Mouse (Mus musculus) embryonic facial prominence, embryonic 13.5 days (tissue): Measurements from ENCODE around the gene Lgr5. TPM values are rescaled to one million over a fixed set of nuclear protein-coding genes. Genes with fewer than 3 reads are reported as not detected.

Experiments
- ATAC-seq: fragments of 200-750 bp; cut with Nextera tagmentation; 2 replicates; pipeline ENCODE4 v1.8.0; 2017; ENCODE audit warnings: low read depth; ENCODE audit not compliant: insufficient number of reproducible peaks, insufficient read depth, low FRiP score, low TSS enrichment
- H3K27ac ChIP-seq: fragments of 300-500 bp; sonication (generic); 2 replicates; pipeline ENCODE4 v1.5.1; 2015; ENCODE audit warnings: moderate library complexity, mild to moderate bottlenecking, inconsistent platforms
- H3K27me3 ChIP-seq: fragments of 300-500 bp; sonication (generic); 2 replicates; pipeline ENCODE4 v1.6.1; 2015; ENCODE audit warnings: mild to moderate bottlenecking, inconsistent platforms
- H3K36me3 ChIP-seq: fragments of 300-500 bp; sonication (generic); 2 replicates; pipeline ENCODE4 v1.6.1; 2015; ENCODE audit warnings: mild to moderate bottlenecking, inconsistent platforms
- H3K4me1 ChIP-seq: fragments of 300-500 bp; sonication (generic); 2 replicates; pipeline ENCODE4 v1.6.1; 2015; ENCODE audit warnings: inconsistent platforms
- H3K4me2 ChIP-seq: fragments of 300-500 bp; sonication (generic); 2 replicates; pipeline ENCODE4 v1.6.1; 2015; ENCODE audit warnings: moderate library complexity, mild to moderate bottlenecking, inconsistent platforms
- H3K4me3 ChIP-seq: fragments of 300-500 bp; sonication (generic); 2 replicates; pipeline ENCODE4 v1.5.1; 2015; ENCODE audit warnings: mild to moderate bottlenecking, inconsistent platforms
- H3K9ac ChIP-seq: fragments of 300-500 bp; sonication (generic); 2 replicates; pipeline ENCODE4 v1.6.1; 2015; ENCODE audit warnings: mild to moderate bottlenecking, inconsistent platforms
- H3K9me3 ChIP-seq: fragments of 300-500 bp; sonication (generic); 2 replicates; pipeline ENCODE4 v1.6.1; 2016; ENCODE audit warnings: inconsistent platforms
- WGBS: fragments of 180-500 bp; shearing (Covaris S2); methylation state at CpG from one replicate; pipeline ENCODE4 v1.1.7; 2015; ENCODE audit warnings: mixed read lengths; 5-methylcytosine and 5-hydroxymethylcytosine counted together
- polyA plus RNA-seq: library from polyadenylated mRNA; unstranded; fragments of >200 nt; fragmentation: Nextera tagmentation; extraction: Ambion mirVana; gene quantifications from 2 replicates; pipeline ENCODE4 v1.2.1, GENCODE M21; 2015

Lgr5 gene
- polyA plus RNA-seq, 1 experiment from 2014 or later = 16.0 TPM

- WGBS = 59% methylated on average over 6 of the region's 6 CpGs
- no peak overlapping the region for H3K4me3 ChIP-seq
- no peak for ATAC-seq
Measured at GRCm38 (mm10) chr10:115406393-115406792, 181.2 kb downstream of the Lgr5 start.

More at GRCm38 (mm10) chr10:115406393-115406792, 181.2 kb downstream of the Lgr5 start:
- no peaks in the 10 kb centered on the region for H3K4me1 ChIP-seq
- no peak overlapping the region for H3K27ac ChIP-seq
- H3K36me3 ChIP-seq = peaks cover 64% of the 10 kb centered on the region
- no peak overlapping the region for H3K9ac ChIP-seq
- no peaks in the 10 kb centered on the region for H3K9me3 ChIP-seq
- H3K4me2 ChIP-seq = no peak overlapping the region
- H3K27me3 ChIP-seq = no peaks in the 10 kb centered on the region

Other genes starting within 250 kb of the Lgr5 start
- gene Tmem19, start 225.3 kb downstream of the Lgr5 start, polyA plus RNA-seq = 25.6 and 27.3 TPM in 2 replicates
- gene Thap2, start 203.3 kb downstream of the Lgr5 start, polyA plus RNA-seq = 31.3 and 35.1 TPM in 2 replicates
- gene Zfc3h1, start 202.8 kb downstream of the Lgr5 start, polyA plus RNA-seq = 23.3 and 23.8 TPM in 2 replicates
- not detected in 2 replicates for gene A930009A15Rik, start 17.8 kb downstream of the Lgr5 start, polyA plus RNA-seq
- gene Tspan8, start 229.1 kb upstream of the Lgr5 start, polyA plus RNA-seq = 4.3 and 5.6 TPM in 2 replicates